Mouse (Mus musculus): ENCODE results near the gene Wdr66. TPM values are rescaled to one million over a fixed set of nuclear protein-coding genes. Genes with fewer than 3 reads are reported as not detected.

The Wdr66 gene
- total RNA-seq, 2 experiments from 2014 or later, result 0.89 to 1.5 TPM

- peak in 1 of 2 experiments; percentile 14 for DNase-seq
Measured at GRCm38 (mm10) chr5:123313851-123314380, 62.0 kb downstream of the Wdr66 start.

GRCm38 (mm10) chr5:123315219-123315866, 63.4 kb downstream of the Wdr66 start:
- DNase-seq, result no peak

GRCm38 (mm10) chr5:123317992-123318391, 66.1 kb downstream of the Wdr66 start:
- peak in 1 of 2 experiments; percentile 15 for DNase-seq

- no peak for DNase-seq
Measured at GRCm38 (mm10) chr5:123320136-123320535, 68.2 kb downstream of the Wdr66 start.

- no peak for DNase-seq
Measured at GRCm38 (mm10) chr5:123324242-123324641, 72.3 kb downstream of the Wdr66 start.

- no peak for DNase-seq
Measured at GRCm38 (mm10) chr5:123326006-123326750, 74.3 kb downstream of the Wdr66 start.

GRCm38 (mm10) chr5:123326751-123327148, 74.8 kb downstream of the Wdr66 start:
- no peak for DNase-seq

GRCm38 (mm10) chr5:123327686-123328085, 75.8 kb downstream of the Wdr66 start:
- no peak for DNase-seq

- DNase-seq, result no peak
Measured at GRCm38 (mm10) chr5:123333566-123333965, 81.7 kb downstream of the Wdr66 start.

GRCm38 (mm10) chr5:123336205-123336961, 84.5 kb downstream of the Wdr66 start:
- DNase-seq, result no peak

- DNase-seq, result no peak
Measured at GRCm38 (mm10) chr5:123338463-123338862, 86.6 kb downstream of the Wdr66 start.

- peak; percentile 92 to 93 for DNase-seq
Measured at GRCm38 (mm10) chr5:123343707-123344627, 92.1 kb downstream of the Wdr66 start, which contains the start of gene Bcl7a. TSS of gene Bcl7a (plus strand) at chr5:123343834.

- no peak for DNase-seq
Measured at GRCm38 (mm10) chr5:123344628-123344962, 92.7 kb downstream of the Wdr66 start.

GRCm38 (mm10) chr5:123344963-123345852, 93.3 kb downstream of the Wdr66 start:
- DNase-seq, result peak; percentile 66 to 74

- peak; percentile 62 to 74 for DNase-seq
Measured at GRCm38 (mm10) chr5:123345853-123346654, 94.2 kb downstream of the Wdr66 start.

GRCm38 (mm10) chr5:123346701-123347270, 94.9 kb downstream of the Wdr66 start:
- no peak for DNase-seq

- no peak for DNase-seq
Measured at GRCm38 (mm10) chr5:123347985-123348384, 96.1 kb downstream of the Wdr66 start.

- DNase-seq, result peak in 1 of 2 experiments; percentile 25
Measured at GRCm38 (mm10) chr5:123350386-123350785, 98.5 kb downstream of the Wdr66 start.

- DNase-seq, result no peak
Measured at GRCm38 (mm10) chr5:123355918-123356317, 104.0 kb downstream of the Wdr66 start.
